Mouse (Mus musculus) hindbrain, embryonic 12.5 days (tissue): ENCODE data around the gene Dyrk3. TPM values are rescaled to one million over a fixed set of nuclear protein-coding genes. Genes with fewer than 3 reads are reported as not detected.

ENCODE experiments used
- ATAC-seq: fragments of 200-750 bp; cut with Nextera tagmentation; 2 replicates; pipeline ENCODE4 v1.8.0; 2017; ENCODE audit warnings: moderate TSS enrichment; ENCODE audit not compliant: low FRiP score
- H3K27ac ChIP-seq: fragments of 300-500 bp; sonication (generic); 2 replicates; pipeline ENCODE4 v1.5.1; 2016; ENCODE audit warnings: mild to moderate bottlenecking
- H3K27me3 ChIP-seq: fragments of 300-500 bp; sonication (generic); 2 replicates; pipeline ENCODE4 v1.6.1; 2016; ENCODE audit warnings: mild to moderate bottlenecking
- H3K36me3 ChIP-seq: fragments of 300-500 bp; sonication (generic); 2 replicates; pipeline ENCODE4 v1.6.1; 2016; ENCODE audit warnings: mild to moderate bottlenecking
- H3K4me1 ChIP-seq: fragments of 300-500 bp; sonication (generic); 2 replicates; pipeline ENCODE4 v1.6.1; 2016
- H3K4me2 ChIP-seq: fragments of 300-500 bp; sonication (generic); replicated peaks from 2 replicates; pipeline ENCODE4 v1.6.1; 2016; ENCODE audit warnings: mild to moderate bottlenecking
- H3K4me3 ChIP-seq: fragments of 300-500 bp; sonication (generic); 2 replicates; pipeline ENCODE4 v1.5.1; 2016; ENCODE audit warnings: mild to moderate bottlenecking
- H3K9ac ChIP-seq: fragments of 300-500 bp; sonication (generic); 2 replicates; pipeline ENCODE4 v1.6.1; 2016; ENCODE audit warnings: mild to moderate bottlenecking, moderate library complexity
- H3K9me3 ChIP-seq: fragments of 300-500 bp; sonication (generic); replicated peaks from 2 replicates; pipeline ENCODE4 v1.6.1; 2016; ENCODE audit warnings: mild to moderate bottlenecking
- WGBS: fragments of 180-500 bp; shearing (Covaris S2); methylation state at CpG from one replicate; pipeline ENCODE4 v1.1.7; 2016; 5-methylcytosine and 5-hydroxymethylcytosine counted together
- polyA plus RNA-seq: library from polyadenylated mRNA; unstranded; fragments of >200 nt; fragmentation: Nextera tagmentation; extraction: Ambion mirVana; gene quantifications from 2 replicates; pipeline ENCODE4 v1.2.1, GENCODE M21; 2016

The Dyrk3 gene
- polyA plus RNA-seq: 14.1 and 14.3 TPM in 2 replicates

GRCm38 (mm10) chr1:131138191-131139016 lies at the start of gene Dyrk3:
Gene Dyrk3 (minus strand): TSS chr1:131138340.
- Histone ChIP-seq H3K9me3 (no peaks in the 10 kb centered on the region), H3K36me3 (no peaks in the 10 kb centered on the region), H3K4me2 (peak within 1 kb of the TSS; percentile 61), H3K9ac (peak within 1 kb of the TSS; percentile 76), H3K27ac (peak within 1 kb of the TSS; percentile 93), H3K4me1 (peaks cover 33% of the 10 kb centered on the region), H3K27me3 (no peaks in the 10 kb centered on the region), H3K4me3 (peak within 1 kb of the TSS; percentile 88)
- WGBS: 6% methylated on average over 49 of the region's 49 CpGs
- ATAC-seq: peak; percentile 97

GRCm38 (mm10) chr1:131187856-131188255 lies 49.7 kb upstream of the Dyrk3 start:
- no peak for ATAC-seq

GRCm38 (mm10) chr1:131186995-131187394 lies 48.9 kb upstream of the Dyrk3 start:
- no peak for ATAC-seq
- Histone ChIP-seq H3K9ac (no peak overlapping the region), H3K4me2 (no peak overlapping the region), H3K4me1 (no peaks in the 10 kb centered on the region), H3K36me3 (no peaks in the 10 kb centered on the region), H3K27me3 (no peaks in the 10 kb centered on the region), H3K4me3 (no peak overlapping the region), H3K27ac (no peak overlapping the region), H3K9me3 (no peaks in the 10 kb centered on the region)
- WGBS: 79% methylated on average over 6 of the region's 6 CpGs

More at GRCm38 (mm10) chr1:131187856-131188255, 49.7 kb upstream of the Dyrk3 start:
- WGBS: 94% methylated on average over 5 of the region's 5 CpGs
- H3K4me2 ChIP-seq: no peak overlapping the region
- H3K4me1 ChIP-seq: no peaks in the 10 kb centered on the region
- H3K27me3 ChIP-seq: no peaks in the 10 kb centered on the region
- no peak overlapping the region for H3K9ac ChIP-seq
- no peak overlapping the region for H3K4me3 ChIP-seq
- no peaks in the 10 kb centered on the region for H3K9me3 ChIP-seq
- H3K36me3 ChIP-seq: no peaks in the 10 kb centered on the region
- no peak overlapping the region for H3K27ac ChIP-seq

- no peak overlapping the region for H3K4me3 ChIP-seq
- 89% methylated on average over 13 of the region's 13 CpGs for WGBS
- H3K9ac ChIP-seq: no peak overlapping the region
- no peaks in the 10 kb centered on the region for H3K36me3 ChIP-seq
- no peak overlapping the region for H3K27ac ChIP-seq
- no peaks in the 10 kb centered on the region for H3K4me1 ChIP-seq
- no peak overlapping the region for H3K4me2 ChIP-seq
- no peak for ATAC-seq
- no peaks in the 10 kb centered on the region for H3K27me3 ChIP-seq
- no peaks in the 10 kb centered on the region for H3K9me3 ChIP-seq
Observed at GRCm38 (mm10) chr1:131185821-131186506, 47.8 kb upstream of the Dyrk3 start.

- Histone ChIP-seq H3K4me2 (no peak overlapping the region), H3K9ac (no peak overlapping the region), H3K4me3 (no peak overlapping the region), H3K27me3 (no peaks in the 10 kb centered on the region), H3K9me3 (no peaks in the 10 kb centered on the region), H3K36me3 (peaks cover 5% of the 10 kb centered on the region), H3K4me1 (no peaks in the 10 kb centered on the region), H3K27ac (no peak overlapping the region)
- ATAC-seq: no peak
- 81% methylated on average over 8 of the region's 8 CpGs for WGBS
Observed at GRCm38 (mm10) chr1:131184956-131185660, 47.0 kb upstream of the Dyrk3 start.

- no peaks in the 10 kb centered on the region for H3K27me3 ChIP-seq
- no peak overlapping the region for H3K4me2 ChIP-seq
- H3K9me3 ChIP-seq: no peaks in the 10 kb centered on the region
- 91% methylated on average over 9 of the region's 9 CpGs for WGBS
- ATAC-seq: no peak
- peaks cover 5% of the 10 kb centered on the region for H3K36me3 ChIP-seq
- H3K4me1 ChIP-seq: no peaks in the 10 kb centered on the region
- H3K9ac ChIP-seq: no peak overlapping the region
- H3K27ac ChIP-seq: no peak overlapping the region
- no peak overlapping the region for H3K4me3 ChIP-seq
Observed at GRCm38 (mm10) chr1:131184253-131184955, 46.3 kb upstream of the Dyrk3 start.

GRCm38 (mm10) chr1:131183201-131183600 lies 45.1 kb upstream of the Dyrk3 start:
- no peak overlapping the region for H3K4me3 ChIP-seq
- no peak overlapping the region for H3K4me2 ChIP-seq
- H3K9me3 ChIP-seq: no peaks in the 10 kb centered on the region
- no peak overlapping the region for H3K9ac ChIP-seq
- no peaks in the 10 kb centered on the region for H3K4me1 ChIP-seq
- ATAC-seq: no peak
- no peak overlapping the region for H3K27ac ChIP-seq
- peaks cover 12% of the 10 kb centered on the region for H3K36me3 ChIP-seq
- H3K27me3 ChIP-seq: no peaks in the 10 kb centered on the region
- 84% methylated on average over 7 of the region's 7 CpGs for WGBS

- WGBS: 72% methylated on average over 9 of the region's 9 CpGs
- no peaks in the 10 kb centered on the region for H3K9me3 ChIP-seq
- H3K36me3 ChIP-seq: peaks cover 25% of the 10 kb centered on the region
- ATAC-seq: peak; percentile 30; the same call in 1 of the 2 replicates
- no peak overlapping the region for H3K4me3 ChIP-seq
- no peaks in the 10 kb centered on the region for H3K27me3 ChIP-seq
- H3K4me2 ChIP-seq: no peak overlapping the region
- H3K9ac ChIP-seq: no peak overlapping the region
- no peak overlapping the region for H3K27ac ChIP-seq
- H3K4me1 ChIP-seq: no peaks in the 10 kb centered on the region
Observed at GRCm38 (mm10) chr1:131181642-131182527, 43.7 kb upstream of the Dyrk3 start.

GRCm38 (mm10) chr1:131180386-131180785 lies 42.2 kb upstream of the Dyrk3 start:
- Histone ChIP-seq H3K27ac (no peak overlapping the region), H3K27me3 (no peaks in the 10 kb centered on the region), H3K4me1 (no peaks in the 10 kb centered on the region), H3K9me3 (no peaks in the 10 kb centered on the region), H3K4me2 (no peak overlapping the region), H3K4me3 (no peak overlapping the region), H3K36me3 (peaks cover 36% of the 10 kb centered on the region), H3K9ac (no peak overlapping the region)
- ATAC-seq: no peak
- 95% methylated on average over 7 of the region's 7 CpGs for WGBS

- no peak overlapping the region for H3K4me2 ChIP-seq
- WGBS: 79% methylated on average over 5 of the region's 5 CpGs
Observed at GRCm38 (mm10) chr1:131178083-131178482, 39.9 kb upstream of the Dyrk3 start.

GRCm38 (mm10) chr1:131177249-131177648 lies 39.1 kb upstream of the Dyrk3 start:
- H3K9ac ChIP-seq: no peak overlapping the region
- WGBS: 54% methylated on average over 4 of the region's 4 CpGs
- no peaks in the 10 kb centered on the region for H3K4me1 ChIP-seq
- H3K9me3 ChIP-seq: no peaks in the 10 kb centered on the region
- no peak overlapping the region for H3K4me3 ChIP-seq
- H3K27ac ChIP-seq: no peak overlapping the region
- H3K4me2 ChIP-seq: no peak overlapping the region
- H3K36me3 ChIP-seq: peaks cover 58% of the 10 kb centered on the region
- no peak for ATAC-seq
- no peaks in the 10 kb centered on the region for H3K27me3 ChIP-seq

More at GRCm38 (mm10) chr1:131178083-131178482, 39.9 kb upstream of the Dyrk3 start:
- no peak for ATAC-seq
- Histone ChIP-seq H3K4me3 (no peak overlapping the region), H3K4me1 (no peaks in the 10 kb centered on the region), H3K27ac (no peak overlapping the region), H3K36me3 (peaks cover 53% of the 10 kb centered on the region), H3K27me3 (no peaks in the 10 kb centered on the region), H3K9me3 (no peaks in the 10 kb centered on the region), H3K9ac (no peak overlapping the region)
